Mouse (Mus musculus) intestine, embryonic 14.5 days (tissue): ENCODE data around the gene Fate1. TPM values are rescaled to one million over a fixed set of nuclear protein-coding genes. Genes with fewer than 3 reads are reported as not detected.

Source experiments
- ATAC-seq: fragments of 200-750 bp; cut with Nextera tagmentation; replicated peaks from 2 replicates; pipeline ENCODE4 v1.8.0; 2017; ENCODE audit warnings: low read depth, moderate number of reproducible peaks, moderate TSS enrichment, moderate library complexity; ENCODE audit not compliant: low FRiP score, low TSS enrichment
- DNase-seq: peaks from one replicate; pipeline ENCODE4 v3.0.0-alpha.2; 2018; ENCODE audit warnings: low spot score
- H3K27ac ChIP-seq: fragments of 300-500 bp; sonication (generic); 2 replicates; pipeline ENCODE4 v1.5.1; 2014; ENCODE audit warnings: low read depth, mild to moderate bottlenecking, control low read depth
- H3K27me3 ChIP-seq: fragments of 300-500 bp; sonication (generic); replicated peaks from 2 replicates; pipeline ENCODE4 v1.6.1; 2014; ENCODE audit warnings: low read length, control low read depth; ENCODE audit not compliant: control insufficient read depth, insufficient read depth
- H3K36me3 ChIP-seq: fragments of 300-500 bp; sonication (generic); 2 replicates; pipeline ENCODE4 v1.6.1; 2014; ENCODE audit warnings: low read length, control low read depth; ENCODE audit not compliant: control insufficient read depth, insufficient read depth
- H3K4me1 ChIP-seq: fragments of 300-500 bp; sonication (generic); replicated peaks from 2 replicates; pipeline ENCODE4 v1.6.1; 2014; ENCODE audit warnings: low read length, control low read depth, mixed read lengths; ENCODE audit not compliant: control insufficient read depth, insufficient read depth
- H3K4me2 ChIP-seq: fragments of 300-500 bp; sonication (generic); 2 replicates; pipeline ENCODE4 v1.6.1; 2014; ENCODE audit warnings: low read length
- H3K4me3 ChIP-seq: fragments of 300-500 bp; sonication (generic); 2 replicates; pipeline ENCODE4 v1.5.1; 2014; ENCODE audit warnings: low read depth, low read length, control low read depth, mixed read lengths
- H3K9ac ChIP-seq: fragments of 300-500 bp; sonication (generic); 2 replicates; pipeline ENCODE4 v1.6.1; 2014; ENCODE audit warnings: mild to moderate bottlenecking, low read length
- H3K9me3 ChIP-seq: fragments of 300-500 bp; sonication (generic); 2 replicates; pipeline ENCODE4 v1.6.1; 2016; ENCODE audit warnings: low read length, control low read depth; ENCODE audit not compliant: control insufficient read depth
- WGBS: fragments of 180-500 bp; shearing (Covaris S2); extraction: QIAGEN DNeasy Blood & Tissue Kit; methylation state at CpG from one replicate; pipeline ENCODE4 v1.1.7; 2014; 5-methylcytosine and 5-hydroxymethylcytosine counted together
- polyA plus RNA-seq: library from polyadenylated mRNA; unstranded; fragments of >200 nt; fragmentation: Nextera tagmentation; extraction: Ambion mirVana; gene quantifications from 2 replicates; pipeline ENCODE4 v1.2.1, GENCODE M21; 2014

The Fate1 gene
- polyA plus RNA-seq, 1 experiment from 2014 or later, result not detected

DNA sequence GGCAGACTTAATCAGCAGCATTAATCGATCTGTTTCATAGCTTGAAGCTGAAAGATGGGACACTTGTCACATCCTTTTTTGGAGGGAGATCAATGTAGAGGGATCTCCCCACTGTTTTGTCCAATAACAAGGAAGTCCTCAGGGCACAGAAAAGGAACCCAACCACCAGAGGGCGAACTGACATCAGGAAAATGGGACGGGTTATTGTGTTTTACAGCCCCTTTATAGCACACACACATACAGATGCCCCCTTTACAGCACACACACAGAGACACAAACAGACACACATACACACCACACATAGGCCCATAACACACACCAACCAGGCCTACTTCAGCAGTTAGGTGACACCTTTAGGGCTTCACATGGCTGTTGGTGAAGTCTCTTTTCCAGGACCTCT lies 40.0 kb downstream of the Fate1 start:
- no peaks in the 10 kb centered on the region for H3K36me3 ChIP-seq
- no peaks in the 10 kb centered on the region for H3K9me3 ChIP-seq
- WGBS, result 27% methylated on average over 3 of the region's 3 CpGs
- no peaks in the 10 kb centered on the region for H3K27me3 ChIP-seq
- H3K9ac ChIP-seq, result no peak overlapping the region
- no peak for DNase-seq
- ATAC-seq, result no peak
- H3K4me2 ChIP-seq, result no peak overlapping the region
- H3K4me1 ChIP-seq, result no peaks in the 10 kb centered on the region
- no peak overlapping the region for H3K27ac ChIP-seq
- H3K4me3 ChIP-seq, result no peak overlapping the region

GRCm38 (mm10) chrX:72022241-72022640 lies 49.5 kb downstream of the Fate1 start:
- no peak for DNase-seq
- H3K4me2 ChIP-seq, result no peak overlapping the region
- WGBS, result 86% methylated on average over 1 of the region's 1 CpGs

GRCm38 (mm10) chrX:72022750-72023398 lies 50.1 kb downstream of the Fate1 start:
- DNase-seq, result peak; percentile 54
- Histone ChIP-seq H3K36me3 (no peaks in the 10 kb centered on the region), H3K4me2 (no peak overlapping the region), H3K9me3 (no peaks in the 10 kb centered on the region), H3K27ac (no peak overlapping the region), H3K9ac (no peak overlapping the region), H3K27me3 (no peaks in the 10 kb centered on the region), H3K4me3 (no peak overlapping the region), H3K4me1 (no peaks in the 10 kb centered on the region)
- 39% methylated on average over 10 of the region's 10 CpGs for WGBS
- ATAC-seq, result no peak

More at GRCm38 (mm10) chrX:72022241-72022640, 49.5 kb downstream of the Fate1 start:
- no peak overlapping the region for H3K9ac ChIP-seq
- H3K9me3 ChIP-seq, result no peaks in the 10 kb centered on the region
- no peak overlapping the region for H3K27ac ChIP-seq
- H3K27me3 ChIP-seq, result no peaks in the 10 kb centered on the region
- H3K4me1 ChIP-seq, result no peaks in the 10 kb centered on the region
- H3K36me3 ChIP-seq, result no peaks in the 10 kb centered on the region
- no peak overlapping the region for H3K4me3 ChIP-seq
- no peak for ATAC-seq

DNA sequence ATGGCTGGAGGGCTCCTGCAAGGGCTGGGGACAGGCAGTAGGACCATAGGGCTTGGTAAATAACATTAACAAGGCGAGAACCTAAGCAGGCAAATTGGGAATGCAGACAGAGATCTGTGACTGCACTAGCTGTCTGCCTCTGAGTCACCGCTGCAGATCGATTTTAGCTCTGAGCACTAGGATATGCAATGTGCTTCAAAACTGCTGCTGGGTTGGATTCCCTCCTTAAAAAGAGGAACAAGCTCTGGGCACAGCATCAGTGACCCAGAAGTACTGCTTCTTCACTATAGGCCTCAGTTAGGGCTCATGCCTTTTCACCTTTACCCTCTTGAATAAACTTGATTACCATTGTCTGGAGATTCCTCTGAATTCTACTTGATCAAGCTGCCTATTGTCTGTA lies 50.8 kb downstream of the Fate1 start:
- Histone ChIP-seq H3K4me2 (no peak overlapping the region), H3K27ac (no peak overlapping the region), H3K9ac (no peak overlapping the region), H3K9me3 (no peaks in the 10 kb centered on the region), H3K27me3 (no peaks in the 10 kb centered on the region), H3K4me1 (no peaks in the 10 kb centered on the region), H3K4me3 (no peak overlapping the region), H3K36me3 (no peaks in the 10 kb centered on the region)
- ATAC-seq (no peak), DNase-seq (no peak)
- WGBS, result 83% methylated on average over 3 of the region's 3 CpGs

Other genes starting within 250 kb of the Fate1 start
- gene Vma21, start 157.1 kb upstream of the Fate1 start, polyA plus RNA-seq, result 37.0 and 41.2 TPM in 2 replicates
- gene Gm1141, start 52.0 kb upstream of the Fate1 start, polyA plus RNA-seq, result 0.22 TPM in 1 of 2 replicates, not detected in the other
- 11.2 and 13.3 TPM in 2 replicates for gene Prrg3, start 10.4 kb upstream of the Fate1 start, polyA plus RNA-seq
- gene Cnga2, start 18.9 kb downstream of the Fate1 start, polyA plus RNA-seq, result 0.09 and 0.12 TPM in 2 replicates
- gene Magea4, start 249.0 kb downstream of the Fate1 start, polyA plus RNA-seq, result not detected in 2 replicates